Mouse (Mus musculus) spleen, embryonic (tissue): ENCODE measurements around the gene Apob.

Source experiments
- CTCF ChIA-PET: fragments of 350-600 bp; sonication (Branson Sonifier 250); formaldehyde crosslinking; loops from one replicate; lab custom pipeline; 2022; lab: Charles Lee

Apob gene

GRCm38 (mm10) chr12:8032359-8032755 lies 54.9 kb downstream of the Apob start:
- CTCF ChIA-PET, result no interaction called here

- CTCF ChIA-PET, result no interaction called here
Measured at GRCm38 (mm10) chr12:8038081-8038730, 60.8 kb downstream of the Apob start.

DNA sequence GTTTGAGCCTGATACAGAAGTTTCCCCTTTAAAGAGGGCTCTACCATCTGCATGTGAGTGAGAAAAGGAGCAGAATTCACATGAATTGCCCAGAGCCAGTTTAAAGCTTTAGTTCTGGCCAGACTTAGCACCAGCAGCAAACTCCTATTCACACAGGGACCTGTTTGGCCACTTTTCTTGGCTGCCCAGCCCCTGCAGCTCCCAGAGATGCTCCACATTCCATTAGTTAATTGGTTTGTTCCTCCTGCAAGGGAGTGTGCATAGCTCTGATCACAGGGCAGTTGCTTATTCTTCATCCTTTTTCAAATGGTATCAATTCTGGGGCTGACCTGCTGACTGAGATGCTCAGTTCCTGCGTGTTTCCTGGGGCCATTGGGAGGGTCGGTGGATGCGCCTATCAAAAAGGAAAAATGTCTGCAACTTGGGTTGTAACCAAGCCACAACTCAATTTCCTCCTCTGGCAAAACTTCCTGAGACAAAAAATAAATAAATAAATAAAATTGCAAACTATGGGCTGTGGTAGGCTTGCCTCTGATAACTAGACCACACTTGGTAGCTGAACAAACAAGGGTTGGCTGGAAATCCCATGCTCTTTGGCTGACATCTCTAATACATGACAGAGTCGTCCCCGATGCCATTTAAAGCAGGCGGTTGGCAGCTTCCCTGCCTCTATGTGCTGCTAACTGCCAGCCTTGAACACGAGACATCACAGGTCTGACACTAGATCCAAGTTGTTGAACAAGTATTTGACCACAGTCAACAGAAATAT lies 65.4 kb downstream of the Apob start:
- CTCF ChIA-PET, result interaction anchor here (0.6 kb wide), 1 partner anchor 1201 kb away, joined by 3 read pairs; no protein-coding TSS in a partner anchor

GRCm38 (mm10) chr12:8047046-8047445 lies 69.6 kb downstream of the Apob start:
- CTCF ChIA-PET, result no interaction called here

DNA sequence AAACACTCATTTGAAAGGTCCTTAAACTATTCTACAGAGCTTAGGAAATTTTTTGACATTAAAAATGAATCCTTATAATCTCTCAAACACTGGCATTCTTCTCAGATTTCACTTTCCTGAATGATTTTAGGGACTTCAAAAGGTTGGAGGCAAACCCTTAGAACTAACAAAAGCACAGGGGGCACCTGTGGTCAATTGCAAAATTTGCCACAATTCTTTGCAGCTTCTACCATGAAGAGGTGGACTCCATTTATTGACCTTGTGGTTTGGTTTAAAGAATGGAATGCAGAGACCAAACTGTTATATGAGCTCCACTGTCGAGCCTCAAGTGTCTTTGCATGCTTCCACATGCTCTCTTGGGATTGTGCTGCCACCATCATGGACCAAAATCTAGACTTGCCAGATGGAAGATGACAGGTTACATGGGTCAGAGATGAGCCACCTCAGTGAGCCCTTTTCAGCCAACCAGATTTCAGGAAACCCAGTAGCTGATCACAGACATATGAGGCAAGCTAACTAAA lies 70.4 kb downstream of the Apob start:
- CTCF ChIA-PET, result no interaction called here

DNA sequence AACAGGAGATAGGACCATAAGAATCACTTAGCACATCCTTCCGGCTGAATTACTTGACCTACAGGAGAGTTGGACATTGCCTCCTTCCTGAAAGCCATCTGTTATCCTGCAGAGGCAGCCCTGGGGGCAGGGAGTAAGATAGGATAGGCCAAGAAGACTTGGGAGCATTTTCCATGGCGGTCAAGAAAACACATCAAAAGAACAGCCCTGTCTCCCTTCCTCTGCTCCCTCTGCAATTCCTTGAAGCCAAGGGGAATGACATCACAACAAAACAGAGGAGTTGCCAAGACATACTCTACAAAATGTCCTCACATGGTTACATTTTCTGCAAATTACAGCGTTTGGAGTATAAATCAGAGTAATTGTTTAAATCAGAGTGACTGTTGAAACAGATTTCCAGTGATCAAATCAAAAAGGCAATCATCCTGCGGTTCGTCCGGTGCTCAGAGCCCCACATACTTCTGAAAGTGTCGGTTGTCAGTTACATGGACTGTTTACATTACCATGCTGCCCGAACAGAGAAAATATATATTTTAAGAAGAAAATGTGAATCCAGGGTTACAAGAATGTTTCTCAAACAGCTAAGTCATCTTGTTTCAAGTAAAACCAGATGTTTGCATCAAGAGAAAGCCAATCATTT lies 78.7 kb downstream of the Apob start:
- CTCF ChIA-PET, result no interaction called here

- CTCF ChIA-PET, result no interaction called here
Measured at GRCm38 (mm10) chr12:8059576-8059975, 82.1 kb downstream of the Apob start.

- CTCF ChIA-PET, result no interaction called here
Measured at GRCm38 (mm10) chr12:8063363-8064065, 86.1 kb downstream of the Apob start.
